Mouse (Mus musculus): ENCODE data around the gene Muc16.

DNA sequence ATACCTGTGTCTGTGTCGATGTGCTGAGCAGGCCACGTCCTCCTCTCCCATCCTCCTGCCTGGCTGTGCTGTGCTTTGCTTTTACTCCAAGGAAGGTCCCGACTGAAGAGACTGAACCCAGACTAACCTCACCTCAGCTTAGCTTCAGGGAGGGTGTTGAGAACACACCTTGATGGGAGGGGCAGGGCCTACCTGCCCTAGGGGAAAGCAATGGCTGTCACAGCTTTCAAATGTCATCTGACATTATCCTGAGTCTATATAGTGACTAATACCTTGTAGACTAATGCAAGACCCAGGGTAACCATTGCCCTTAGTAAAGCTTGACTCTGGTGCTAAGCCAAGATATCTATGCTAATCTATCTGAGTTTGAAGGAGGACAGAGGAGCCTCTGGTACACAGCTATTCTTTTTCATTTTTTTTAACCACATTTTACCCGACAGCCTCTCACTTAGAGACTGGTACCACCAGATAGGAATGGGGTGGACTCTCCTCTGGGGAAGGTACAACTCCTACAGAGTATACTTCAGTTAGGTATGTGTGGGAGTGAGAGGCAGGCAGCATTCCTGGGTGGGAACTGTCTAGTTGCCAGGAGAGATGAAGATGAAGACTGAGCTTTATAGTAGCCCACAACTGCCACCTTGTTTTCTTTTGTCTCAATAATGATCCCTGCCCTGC is at the start of gene Muc16:
- TF ChIP-seq CTCF (IDR thresholded peaks at IDR 0.05; ENCODE audit: borderline replicate concordance, extremely low read depth, insufficient read depth, insufficient read length) = no peak
- TF ChIP-seq POLR2A (IDR thresholded peaks at IDR 0.05; ENCODE audit: borderline replicate concordance, extremely low read depth, insufficient read depth, insufficient read length, poor library complexity, severe bottlenecking) = no peak
